Mouse (Mus musculus): ENCODE data around the gene Epn1.

DNA sequence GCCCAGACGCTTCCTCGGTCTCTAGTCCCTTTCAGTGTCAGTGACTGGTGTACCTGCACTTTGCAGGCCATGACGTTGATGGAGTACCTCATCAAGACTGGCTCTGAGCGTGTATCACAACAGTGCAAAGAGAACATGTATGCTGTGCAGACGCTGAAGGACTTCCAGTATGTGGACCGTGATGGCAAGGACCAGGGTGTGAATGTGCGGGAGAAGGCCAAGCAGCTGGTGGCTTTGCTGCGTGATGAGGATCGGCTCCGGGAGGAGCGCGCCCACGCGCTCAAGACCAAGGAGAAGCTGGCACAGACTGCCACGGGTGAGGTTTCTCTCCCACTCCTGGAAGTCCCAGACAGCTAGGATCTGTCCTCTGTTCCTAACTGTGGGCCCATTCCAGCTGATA, 9.8 kb downstream of the Epn1 start:
- TF ChIP-seq EP300 (optimal IDR thresholded peaks at IDR 0.05) (no peak), CTCF (IDR thresholded peaks at IDR 0.05; ENCODE audit: low read depth) (no peak)

Measured in stomach, postnatal 0 days (tissue).